Mouse (Mus musculus) heart, postnatal 36 days (tissue): ENCODE results near the gene Erp29. TPM values are rescaled to one million over a fixed set of nuclear protein-coding genes. Genes with fewer than 3 reads are reported as not detected.
"Not testable (repeated sequence)": the region's sequence is repeated elsewhere in the genome, so short reads cannot be mapped to it uniquely, and the experiment has no call there.

ENCODE experiments used
- DNase-seq, 2 experiments: peaks; one replicate each; pipeline ENCODE4 v3.0.0; 2021 to 2022
- intact Hi-C: fragments of 180-260 bp; cut with DNase I; formaldehyde crosslinking; loops from one replicate; pipeline ENCODE4 v1.15.1; 2025
- total RNA-seq, 2 experiments: library from RNA; stranded (reverse); gene quantifications; 2 replicates each; pipeline ENCODE4 v1.2.3; 2021

The Erp29 gene
- total RNA-seq: 10 to 100 TPM; 71.5 to 78.6 TPM

- intact Hi-C loops: loop anchor here (5.0 kb wide), 2 partner anchors 90 to 150 kb away; no protein-coding TSS in a partner anchor
- peak; percentile 99 for DNase-seq
Measured at GRCm38 (mm10) chr5:121452026-121452869, at the start of gene Erp29. Erp29 (minus strand) TSS chr5:121452506.

DNA sequence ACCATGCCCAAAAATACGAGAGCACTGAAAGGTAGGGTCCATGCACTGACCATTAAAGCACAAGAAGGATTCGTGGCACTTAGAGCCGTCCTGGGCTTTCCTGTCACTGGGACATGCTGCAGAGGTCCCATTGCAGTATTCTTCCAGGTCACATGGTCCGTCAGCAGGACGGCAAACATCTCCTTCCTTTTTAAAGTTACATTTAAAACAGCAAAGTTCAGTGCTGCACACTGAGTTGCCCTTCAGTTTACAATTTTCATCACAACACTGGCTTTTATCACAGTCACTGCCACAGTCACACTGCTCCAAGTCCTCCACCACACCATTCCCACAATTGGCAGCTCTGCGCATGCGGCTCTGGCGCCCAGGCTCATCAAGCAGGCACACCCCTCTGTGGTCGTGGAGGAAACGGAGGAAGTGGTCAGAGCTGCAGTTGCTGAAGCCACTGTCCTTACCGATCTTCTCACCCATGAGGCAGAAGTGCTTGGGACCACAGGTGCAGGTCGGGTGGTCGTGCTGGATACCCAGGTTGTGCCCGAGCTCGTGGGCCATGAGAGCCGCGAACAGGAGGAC is 49.2 kb upstream of the Erp29 start:
- intact Hi-C loops, DNase-seq: not testable (repeated sequence)

GRCm38 (mm10) chr5:121500719-121501118 is 48.4 kb upstream of the Erp29 start:
- no peak for DNase-seq
- intact Hi-C loops: no loop called here

- DNase-seq: no peak
- intact Hi-C loops: no loop called here
Measured at GRCm38 (mm10) chr5:121493305-121493704, 41.0 kb upstream of the Erp29 start.

DNA sequence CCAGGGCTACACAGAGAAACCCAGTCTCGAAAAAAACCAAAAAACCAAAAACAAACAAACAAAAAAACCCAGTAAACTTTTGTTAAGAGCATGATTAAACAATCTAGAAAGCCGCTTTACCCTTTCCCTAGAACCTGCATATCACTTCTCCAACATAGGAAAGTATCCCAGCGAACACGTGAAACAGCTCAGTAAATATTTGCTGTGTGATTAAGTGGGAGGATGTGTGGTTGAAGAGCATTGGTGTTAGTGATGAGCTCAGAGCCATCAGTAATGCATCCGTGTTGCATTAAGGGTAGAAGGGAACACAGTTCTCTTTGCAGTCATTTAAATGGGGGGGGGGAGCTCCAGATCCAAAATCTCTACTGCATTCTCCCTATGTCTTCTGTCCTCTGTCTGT is 32.5 kb upstream of the Erp29 start:
- DNase-seq: no peak
- intact Hi-C loops: no loop called here

DNA sequence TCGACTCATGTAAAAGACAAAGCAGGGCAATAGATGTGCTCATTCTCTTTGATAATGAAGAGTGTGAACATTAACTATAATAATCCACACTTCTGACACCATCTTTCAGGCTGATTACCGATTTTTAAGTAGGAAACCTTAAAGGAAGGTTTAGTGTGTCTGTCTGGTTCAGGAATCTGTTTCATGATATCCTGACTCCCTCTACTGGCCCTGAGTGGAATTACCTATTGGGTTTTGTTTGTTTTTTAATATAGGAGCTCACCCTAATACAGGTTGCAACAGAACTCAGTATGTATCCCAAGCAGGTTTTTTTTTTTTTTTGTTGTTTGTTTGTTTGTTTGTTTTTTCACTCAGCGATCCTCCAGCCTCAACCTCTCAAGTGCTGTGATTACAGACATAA is 25.4 kb upstream of the Erp29 start:
- intact Hi-C loops: loop anchor here (1.0 to 5.0 kb wide), 2 partner anchors 27 to 35 kb away; no protein-coding TSS in a partner anchor
- DNase-seq: peak in 1 of 2 experiments; percentile 16

DNA sequence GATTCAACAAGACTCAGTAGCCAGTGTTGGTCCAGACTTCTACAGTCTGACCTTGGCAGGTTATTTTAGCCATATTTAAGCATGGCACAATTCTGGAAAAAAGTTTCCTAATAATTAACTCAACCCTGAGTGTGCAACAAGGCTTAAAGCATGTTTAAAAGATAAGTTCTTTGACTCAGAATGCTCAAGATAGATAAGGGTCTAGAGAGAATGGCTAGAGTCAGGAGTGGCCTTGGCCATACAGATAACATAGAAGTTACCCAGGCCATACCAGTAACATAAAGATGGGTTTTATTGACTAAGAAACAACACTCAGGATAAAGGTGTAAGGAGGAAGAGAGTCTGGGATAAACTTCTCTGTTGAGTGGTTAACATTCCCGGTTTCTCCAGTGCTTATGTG is 23.7 kb upstream of the Erp29 start:
- intact Hi-C loops: loop anchor here (5.0 kb wide), 1 partner anchor 34 kb away; no protein-coding TSS in a partner anchor

GRCm38 (mm10) chr5:121474610-121475009 is 22.3 kb upstream of the Erp29 start:
- intact Hi-C loops: loop anchor here (5.0 kb wide), 1 partner anchor 32 kb away; no protein-coding TSS in a partner anchor
- DNase-seq: no peak

More for the DNA sequence above, 23.7 kb upstream of the Erp29 start:
- no peak for DNase-seq

DNA sequence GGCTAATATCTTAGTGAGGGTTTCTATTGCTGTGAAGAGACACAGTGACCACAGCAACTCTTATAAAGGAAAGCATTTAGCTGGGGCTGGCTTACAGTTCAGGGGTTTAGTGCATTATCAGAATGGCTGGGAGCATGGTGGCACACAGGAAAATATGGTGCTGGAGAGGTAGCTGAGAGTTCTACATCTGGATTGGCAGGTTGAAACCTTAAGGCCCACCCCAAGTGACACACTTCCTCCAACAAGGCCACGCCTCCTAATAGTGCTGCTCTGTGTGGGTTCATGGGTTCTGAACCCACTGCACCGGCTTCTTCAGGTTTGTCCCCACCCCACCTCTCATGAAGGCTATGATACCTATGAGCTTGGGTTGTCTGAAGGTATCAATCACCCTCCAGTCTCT is 20.1 kb upstream of the Erp29 start:
- intact Hi-C loops: no loop called here
- DNase-seq: no peak

- DNase-seq: no peak
- intact Hi-C loops: no loop called here
Measured at GRCm38 (mm10) chr5:121469566-121469965, 17.3 kb upstream of the Erp29 start.

GRCm38 (mm10) chr5:121463601-121464250 is 11.4 kb upstream of the Erp29 start:
- intact Hi-C loops: no loop called here
- DNase-seq: no peak

- intact Hi-C loops: no loop called here
Measured at GRCm38 (mm10) chr5:121462967-121463366, 10.7 kb upstream of the Erp29 start.

GRCm38 (mm10) chr5:121462171-121462502 is 9.8 kb upstream of the Erp29 start:
- intact Hi-C loops: no loop called here
- DNase-seq: no peak

More at GRCm38 (mm10) chr5:121462967-121463366, 10.7 kb upstream of the Erp29 start:
- DNase-seq: no peak

GRCm38 (mm10) chr5:121461339-121462170 is 9.2 kb upstream of the Erp29 start:
- intact Hi-C loops: no loop called here
- DNase-seq: no peak

GRCm38 (mm10) chr5:121455510-121456265 is 3.4 kb upstream of the Erp29 start:
- DNase-seq: no peak
- intact Hi-C loops: no loop called here

DNA sequence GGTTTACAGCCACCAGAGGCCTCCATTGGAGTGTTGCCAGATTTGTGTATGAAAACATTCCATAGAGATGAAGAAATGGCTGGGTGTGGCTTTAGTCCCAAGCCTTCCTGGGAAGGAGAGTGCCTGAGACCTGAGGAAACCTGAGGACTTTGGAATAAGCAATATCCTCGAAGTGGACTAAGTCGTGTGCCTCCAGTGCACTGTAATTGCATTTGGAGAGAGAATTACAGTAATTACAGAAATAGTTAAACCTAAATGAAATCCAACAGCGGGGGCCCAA is 2.1 kb upstream of the Erp29 start:
- no peak for DNase-seq
- intact Hi-C loops: loop anchor here (5.0 kb wide), 2 partner anchors 88 to 148 kb away; no protein-coding TSS in a partner anchor

DNA sequence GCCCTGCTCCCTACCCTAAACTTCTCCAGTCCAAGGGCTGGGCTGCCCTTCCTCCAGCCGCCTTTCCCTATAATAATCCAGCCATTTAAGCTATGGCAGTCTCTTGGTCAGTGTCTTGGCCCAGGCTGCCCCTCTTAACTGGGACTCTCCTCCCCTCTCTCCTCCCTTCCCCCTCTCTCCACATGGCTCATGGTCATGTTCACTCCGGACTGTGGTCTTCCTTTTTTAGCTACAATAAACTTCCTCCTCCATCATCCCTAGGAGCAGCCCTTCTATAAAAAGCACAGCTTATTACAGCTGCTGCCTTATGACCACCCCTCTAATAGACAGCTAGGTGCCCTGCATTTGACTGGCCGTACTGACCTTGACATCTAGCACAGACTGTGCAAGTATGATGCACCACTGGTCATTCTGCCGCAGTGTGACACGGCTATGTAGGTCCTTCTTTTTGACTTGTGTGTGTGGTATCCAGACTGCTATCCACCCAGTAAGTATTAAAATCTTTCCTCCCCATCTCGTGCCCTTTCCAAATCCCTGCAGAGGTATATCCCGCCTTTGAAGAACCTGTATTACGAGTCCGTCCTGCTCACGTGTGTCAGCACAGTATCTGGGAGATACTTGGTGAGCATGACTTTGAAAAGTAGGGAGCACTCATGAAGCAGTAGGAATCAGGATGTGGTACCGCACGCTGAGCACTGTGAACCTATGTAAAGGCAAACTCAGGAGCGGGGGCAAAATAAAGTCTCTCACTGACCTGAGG is 1.6 kb upstream of the Erp29 start:
- DNase-seq: peak in 1 of 2 experiments; percentile 10
- intact Hi-C loops: loop anchor here (5.0 kb wide), 2 partner anchors 88 to 148 kb away; no protein-coding TSS in a partner anchor

- DNase-seq: no peak
- intact Hi-C loops: loop anchor here (5.0 kb wide), 2 partner anchors 89 to 149 kb away; no protein-coding TSS in a partner anchor
Measured at GRCm38 (mm10) chr5:121452906-121453305, 600 bp upstream of the Erp29 start.

DNA sequence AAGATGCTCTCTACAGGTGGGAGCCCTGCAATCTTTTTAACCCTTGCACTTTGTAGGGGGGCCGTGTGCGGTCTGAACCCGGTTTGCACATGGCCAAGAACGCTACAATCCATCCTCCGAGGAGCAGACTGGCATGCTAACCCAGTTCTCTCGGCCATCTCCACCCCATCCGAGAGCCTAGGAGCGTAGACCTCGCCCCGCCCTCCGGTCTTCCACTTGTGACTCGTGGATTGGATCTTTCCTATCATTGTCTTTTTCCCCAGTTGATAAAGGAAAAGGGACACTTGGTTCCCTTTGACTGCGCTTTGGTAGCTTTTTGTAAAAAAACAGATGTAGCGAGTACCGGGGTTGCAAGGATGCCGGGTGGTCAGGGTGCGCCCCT is 671 bp downstream of the Erp29 start, which contains the start of gene Tmem116:
TSS of gene Tmem116 (plus strand) at position 250 of the 382 bp plus-strand sequence.
- intact Hi-C loops: loop anchor here (5.0 kb wide), 2 partner anchors 91 to 151 kb away; no protein-coding TSS in a partner anchor
- DNase-seq: peak; percentile 31 to 43
